Mouse (Mus musculus) limb, embryonic 11.5 days (tissue): Measurements from ENCODE around the gene Slc16a7. TPM values are rescaled to one million over a fixed set of nuclear protein-coding genes. Genes with fewer than 3 reads are reported as not detected.

Source experiments
- ATAC-seq: fragments of 200-750 bp; cut with Nextera tagmentation; 2 replicates; pipeline ENCODE4 v1.8.0; 2017; ENCODE audit warnings: low read depth; ENCODE audit not compliant: insufficient number of reproducible peaks, low FRiP score, low TSS enrichment
- DNase-seq: peaks from one replicate; pipeline ENCODE4 v3.0.0-alpha.2; 2015; ENCODE audit warnings: low spot score
- H3K27ac ChIP-seq: fragments of 300-500 bp; sonication (generic); replicated peaks from 2 replicates; pipeline ENCODE4 v1.5.1; 2014; ENCODE audit warnings: low read depth, mild to moderate bottlenecking, low read length
- H3K27me3 ChIP-seq: fragments of 300-500 bp; sonication (generic); 2 replicates; pipeline ENCODE4 v1.6.1; 2014; ENCODE audit warnings: mild to moderate bottlenecking, low read length, mixed read lengths; ENCODE audit not compliant: control insufficient read depth, insufficient read depth
- H3K36me3 ChIP-seq: fragments of 300-500 bp; sonication (generic); 2 replicates; pipeline ENCODE4 v1.6.1; 2014; ENCODE audit warnings: mild to moderate bottlenecking, low read length, moderate library complexity, mixed read lengths; ENCODE audit not compliant: control insufficient read depth, insufficient read depth
- H3K4me1 ChIP-seq: fragments of 300-500 bp; sonication (generic); 2 replicates; pipeline ENCODE4 v1.6.1; 2014; ENCODE audit warnings: low read length, mixed read lengths; ENCODE audit not compliant: control insufficient read depth, insufficient read depth
- H3K4me2 ChIP-seq: fragments of 300-500 bp; sonication (generic); 2 replicates; pipeline ENCODE4 v1.6.1; 2014; ENCODE audit warnings: low read depth, mild to moderate bottlenecking, moderate library complexity; ENCODE audit not compliant: severe bottlenecking
- H3K4me3 ChIP-seq: fragments of 300-500 bp; sonication (generic); 2 replicates; pipeline ENCODE4 v1.5.1; 2014; ENCODE audit warnings: low read depth, low read length
- H3K9ac ChIP-seq: fragments of 300-500 bp; sonication (generic); 2 replicates; pipeline ENCODE4 v1.6.1; 2014; ENCODE audit warnings: mild to moderate bottlenecking, low read length
- H3K9me3 ChIP-seq: fragments of 300-500 bp; sonication (generic); 2 replicates; pipeline ENCODE4 v1.6.1; 2016; ENCODE audit warnings: low read length; ENCODE audit not compliant: control insufficient read depth
- WGBS: fragments of 180-500 bp; shearing (Covaris S2); extraction: QIAGEN DNeasy Blood & Tissue Kit; methylation state at CpG from one replicate; pipeline ENCODE4 v1.1.7; 2014; 5-methylcytosine and 5-hydroxymethylcytosine counted together
- polyA plus RNA-seq: library from polyadenylated mRNA; unstranded; fragments of >200 nt; fragmentation: Nextera tagmentation; extraction: Ambion mirVana; gene quantifications from 2 replicates; pipeline ENCODE4 v1.2.1, GENCODE M21; 2014

Gene Slc16a7
- polyA plus RNA-seq, 1 experiment from 2014 or later = 4.3 TPM

DNA sequence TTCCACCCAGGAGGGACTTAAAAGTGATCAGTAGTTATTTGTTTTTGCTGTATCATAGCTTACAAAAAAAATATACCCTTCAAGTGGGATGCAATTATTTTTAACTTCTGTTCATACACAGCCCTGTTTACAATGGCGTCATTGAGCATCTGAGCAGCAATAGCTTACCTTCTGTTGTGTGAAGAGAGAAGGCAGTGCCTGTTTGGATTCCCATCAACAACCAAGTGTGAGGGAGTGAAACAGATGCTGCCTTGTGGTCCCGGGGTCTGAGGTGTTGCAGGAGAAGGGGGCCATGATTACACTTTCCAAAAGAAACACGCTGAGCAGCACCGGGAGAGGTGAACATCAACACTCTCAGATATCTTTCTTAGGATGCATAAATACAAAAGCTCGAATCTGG, 201.7 kb downstream of the Slc16a7 start:
- Histone ChIP-seq H3K9me3 (no peaks in the 10 kb centered on the region), H3K9ac (no peak overlapping the region), H3K27me3 (no peaks in the 10 kb centered on the region), H3K4me1 (no peaks in the 10 kb centered on the region), H3K4me2 (no peak overlapping the region), H3K36me3 (no peaks in the 10 kb centered on the region), H3K27ac (no peak overlapping the region), H3K4me3 (no peak overlapping the region)
- ATAC-seq = no peak
- WGBS = 59% methylated on average over 5 of the region's 5 CpGs
- DNase-seq = no peak

DNA sequence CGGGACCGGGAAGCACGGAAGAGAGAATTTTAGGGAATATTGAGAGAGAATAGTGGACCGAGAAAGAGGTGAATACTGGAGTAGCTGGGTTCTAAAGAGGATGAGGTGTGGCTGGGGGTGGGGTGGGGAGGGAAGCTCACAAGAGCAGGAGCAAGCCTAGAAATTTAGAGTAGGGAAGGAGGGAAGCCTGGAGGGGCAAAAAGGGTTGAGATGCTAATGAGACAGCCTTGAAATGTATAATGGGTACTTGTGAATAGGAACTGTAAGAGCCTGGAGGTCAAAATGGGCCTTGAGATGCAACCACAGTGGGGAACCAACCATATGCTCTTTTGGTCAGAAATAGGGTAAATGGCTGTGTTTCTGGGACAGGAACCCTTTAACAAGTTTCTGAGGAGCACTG, 203.9 kb downstream of the Slc16a7 start:
- ATAC-seq = no peak
- no peak for DNase-seq
- no peak overlapping the region for H3K27ac ChIP-seq
- no peak overlapping the region for H3K9ac ChIP-seq
- H3K4me3 ChIP-seq = no peak overlapping the region
- no peaks in the 10 kb centered on the region for H3K9me3 ChIP-seq
- WGBS = 91% methylated on average over 4 of the region's 4 CpGs
- no peak overlapping the region for H3K4me2 ChIP-seq
- H3K27me3 ChIP-seq = no peaks in the 10 kb centered on the region
- no peaks in the 10 kb centered on the region for H3K4me1 ChIP-seq
- H3K36me3 ChIP-seq = no peaks in the 10 kb centered on the region

DNA sequence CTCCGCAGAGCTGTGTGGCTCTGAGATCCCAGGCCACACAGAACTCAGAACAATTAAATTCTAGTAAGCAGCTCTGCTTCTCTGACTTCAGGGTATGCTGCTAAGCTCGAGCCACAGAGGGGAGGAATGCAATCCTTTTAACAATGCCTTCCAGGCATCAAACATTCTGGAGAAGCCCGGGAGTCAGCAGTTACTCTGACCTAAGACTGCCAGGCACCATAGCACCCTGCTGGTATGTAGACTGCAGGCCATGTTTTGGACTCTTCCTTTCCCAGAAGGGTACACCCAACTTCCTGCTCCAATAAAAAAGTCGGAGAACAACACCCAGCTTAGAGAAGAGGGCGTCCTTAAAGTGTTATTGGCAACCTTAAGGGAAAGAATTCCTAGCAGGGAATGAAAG, 205.1 kb downstream of the Slc16a7 start:
- Histone ChIP-seq H3K4me1 (no peaks in the 10 kb centered on the region), H3K27ac (no peak overlapping the region), H3K9me3 (no peaks in the 10 kb centered on the region), H3K4me2 (no peak overlapping the region), H3K4me3 (no peak overlapping the region), H3K9ac (no peak overlapping the region), H3K27me3 (no peaks in the 10 kb centered on the region), H3K36me3 (no peaks in the 10 kb centered on the region)
- WGBS = 38% methylated on average over 5 of the region's 5 CpGs
- DNase-seq (peak; percentile 27), ATAC-seq (no peak)

DNA sequence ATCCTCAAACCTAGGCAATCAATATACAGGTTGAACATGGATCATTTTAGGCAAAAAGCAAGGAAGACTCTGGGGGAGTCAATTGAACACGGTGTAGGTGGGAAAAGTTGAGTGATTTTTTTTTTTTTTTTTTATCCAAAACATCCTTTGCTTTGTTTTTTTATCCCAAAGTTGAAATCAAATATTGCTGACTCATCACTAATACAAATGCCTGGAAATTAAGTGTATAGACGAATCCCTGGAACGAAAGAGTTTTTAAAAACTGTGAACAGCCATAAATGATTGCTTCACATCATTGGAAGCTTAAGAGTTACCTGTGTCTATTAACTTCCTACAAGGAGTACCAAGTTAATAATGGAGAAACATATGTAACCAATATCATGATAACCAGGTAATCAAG, 206.7 kb downstream of the Slc16a7 start:
- Histone ChIP-seq H3K4me3 (no peak overlapping the region), H3K27me3 (no peaks in the 10 kb centered on the region), H3K9ac (no peak overlapping the region), H3K27ac (no peak overlapping the region), H3K4me2 (no peak overlapping the region), H3K9me3 (no peaks in the 10 kb centered on the region), H3K36me3 (no peaks in the 10 kb centered on the region), H3K4me1 (no peaks in the 10 kb centered on the region)
- WGBS = 82% methylated on average over 3 of the region's 3 CpGs
- DNase-seq = no peak
- no peak for ATAC-seq

DNA sequence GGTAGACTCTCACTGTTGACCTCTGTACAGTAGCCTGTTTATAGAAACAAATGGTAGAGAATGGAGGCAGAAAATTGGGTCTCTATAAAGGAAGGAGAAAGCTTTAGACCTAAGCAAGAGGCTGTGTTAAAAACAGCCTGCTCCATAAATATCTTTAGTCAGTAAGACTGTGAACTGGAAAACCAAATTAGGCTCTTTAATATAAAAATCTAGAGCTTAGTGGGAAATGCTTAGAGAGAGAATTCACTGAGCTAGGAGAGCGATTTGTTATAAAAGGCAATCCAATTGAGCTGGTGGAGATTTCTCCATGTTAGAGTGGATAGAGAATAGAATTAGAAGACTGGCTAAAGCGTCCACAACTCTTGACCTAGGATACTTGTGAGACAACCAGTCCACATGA, 211.5 kb downstream of the Slc16a7 start:
- Histone ChIP-seq H3K27ac (no peak overlapping the region), H3K4me3 (no peak overlapping the region), H3K36me3 (no peaks in the 10 kb centered on the region), H3K9me3 (no peaks in the 10 kb centered on the region), H3K4me1 (no peaks in the 10 kb centered on the region), H3K4me2 (no peak overlapping the region), H3K27me3 (no peaks in the 10 kb centered on the region), H3K9ac (no peak overlapping the region)
- DNase-seq (no peak), ATAC-seq (no peak)
- WGBS = 91% methylated on average over 2 of the region's 2 CpGs

DNA sequence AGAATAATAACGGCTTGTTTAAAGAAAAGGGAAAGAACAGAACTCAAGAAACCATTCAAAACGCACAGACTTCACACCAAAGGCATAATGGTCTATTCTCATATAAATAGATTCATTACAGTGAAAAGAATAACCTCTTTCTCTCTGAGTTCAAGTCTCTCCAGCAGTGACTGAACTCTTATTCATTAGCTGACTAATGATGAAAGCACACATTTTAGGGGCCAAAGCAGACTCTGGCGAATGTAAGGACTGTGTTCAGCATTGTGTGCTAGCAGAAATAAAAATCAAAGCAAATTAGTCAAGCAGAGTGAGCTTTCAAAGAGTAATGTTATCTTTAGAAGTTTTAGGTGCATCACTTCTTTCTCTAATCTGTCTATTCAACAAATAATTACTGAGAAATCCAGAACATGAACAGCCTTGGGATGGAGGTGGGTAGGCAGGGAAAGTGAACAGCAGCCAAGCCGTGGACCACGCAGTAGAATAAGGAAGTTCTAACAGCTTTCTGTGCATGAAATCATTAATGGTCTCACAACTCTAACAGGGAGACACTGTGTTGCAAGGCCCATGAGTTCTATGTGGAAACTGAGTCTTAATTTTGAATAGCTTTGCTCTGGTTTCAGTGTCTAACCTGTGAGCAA, 214.1 kb downstream of the Slc16a7 start:
- ATAC-seq (no peak), DNase-seq (no peak)
- H3K27me3 ChIP-seq = no peaks in the 10 kb centered on the region
- H3K4me2 ChIP-seq = no peak overlapping the region
- WGBS = 81% methylated on average over 5 of the region's 5 CpGs
- H3K36me3 ChIP-seq = no peaks in the 10 kb centered on the region
- no peaks in the 10 kb centered on the region for H3K9me3 ChIP-seq
- H3K4me3 ChIP-seq = no peak overlapping the region
- H3K9ac ChIP-seq = no peak overlapping the region
- no peak overlapping the region for H3K27ac ChIP-seq
- H3K4me1 ChIP-seq = no peaks in the 10 kb centered on the region

DNA sequence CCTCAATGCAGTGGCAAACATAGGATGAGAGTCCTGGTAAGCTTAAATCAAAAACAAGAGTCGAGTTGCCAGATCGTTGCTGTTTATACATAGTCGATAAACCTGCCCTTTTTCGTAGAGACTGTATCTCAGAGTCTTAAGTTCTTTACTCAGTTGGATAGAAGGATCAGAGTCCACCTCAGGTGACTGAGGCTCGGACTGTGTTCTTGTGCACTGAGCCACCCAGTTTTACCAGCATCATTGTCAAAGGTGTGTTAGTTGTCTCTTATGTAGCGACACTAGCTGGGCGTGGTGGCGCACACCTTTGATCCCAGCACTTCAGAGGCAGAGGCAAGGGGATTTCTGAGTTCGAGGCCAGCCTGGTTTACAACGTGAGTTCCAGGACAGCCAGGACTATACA, 217.6 kb downstream of the Slc16a7 start:
- WGBS = 90% methylated on average over 10 of the region's 10 CpGs
- ATAC-seq = no peak

DNA sequence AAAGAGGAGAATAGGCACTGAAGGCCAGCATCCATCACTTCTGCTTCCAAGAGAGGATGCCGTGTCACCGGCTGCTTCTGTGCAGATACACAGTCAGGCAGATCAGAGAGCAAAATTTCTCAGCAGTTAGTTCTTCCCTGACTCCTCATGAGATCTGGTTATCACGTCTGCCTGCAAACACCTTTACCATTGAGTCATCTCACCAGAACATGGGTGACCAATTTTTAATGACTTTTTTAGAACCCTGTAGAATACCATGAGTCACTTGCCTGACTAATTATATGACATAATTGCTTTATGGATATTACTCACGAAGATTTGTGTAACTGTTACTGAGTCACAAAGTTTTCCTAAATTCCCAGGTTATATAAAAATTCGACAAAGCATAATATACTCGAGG, 218.1 kb downstream of the Slc16a7 start:
- no peak overlapping the region for H3K27ac ChIP-seq
- DNase-seq = no peak
- WGBS = 80% methylated on average over 6 of the region's 6 CpGs
- H3K9ac ChIP-seq = no peak overlapping the region
- H3K36me3 ChIP-seq = no peaks in the 10 kb centered on the region
- H3K27me3 ChIP-seq = no peaks in the 10 kb centered on the region
- ATAC-seq = no peak
- H3K4me1 ChIP-seq = no peaks in the 10 kb centered on the region
- no peak overlapping the region for H3K4me2 ChIP-seq
- H3K9me3 ChIP-seq = no peaks in the 10 kb centered on the region
- no peak overlapping the region for H3K4me3 ChIP-seq

More for the DNA sequence above, 217.6 kb downstream of the Slc16a7 start:
- Histone ChIP-seq H3K4me2 (no peak overlapping the region), H3K4me1 (no peaks in the 10 kb centered on the region), H3K4me3 (no peak overlapping the region), H3K9ac (no peak overlapping the region), H3K36me3 (no peaks in the 10 kb centered on the region), H3K27ac (no peak overlapping the region), H3K9me3 (no peaks in the 10 kb centered on the region), H3K27me3 (no peaks in the 10 kb centered on the region)
- no peak for DNase-seq
